Comparison of ENCODE assay signal across 16 mouse cellular contexts in genomic region chr11:5067063-5067462, GRCm38 (mm10). TPM values are rescaled to one million over a fixed set of nuclear protein-coding genes. Genes with fewer than 3 reads are reported as not detected.
"Had no signal": no experiment of that assay in that cellular context is flagged by ENCODE, and none has a peak within 500 bp of the region (broad histone marks: within the 10 kb centered on the region; RNA-seq: fewer than 3 reads in every experiment).

No protein-coding gene starts in this region.

- H3K4me2 ChIP-seq: liver, embryonic 11.5 days; liver, embryonic 15.5 days; midbrain, embryonic 13.5 days had no signal

- H3K9me3 ChIP-seq: liver, embryonic 15.5 days; midbrain, embryonic 13.5 days had no signal

- H3K4me3 ChIP-seq: liver, embryonic 15.5 days; midbrain, embryonic 13.5 days had no signal

- ATAC-seq: intestine, embryonic 16.5 days; midbrain, embryonic 13.5 days had no signal

- H3K9ac ChIP-seq: liver, embryonic 15.5 days; midbrain, embryonic 13.5 days had no signal

- DNase-seq: kidney, adult 18-20 months; kidney, adult 9 months; kidney, postnatal 14 days; kidney, postnatal 4 days; lung, adult 2 months; lung, postnatal 14 days; lung, postnatal 4 days; right cerebral cortex, postnatal 14 days; right cerebral cortex, postnatal 4 days; thymus, postnatal 25 days had no signal

- H3K27ac ChIP-seq: liver, embryonic 15.5 days; midbrain, embryonic 13.5 days; stomach, postnatal 0 days had no signal

RNA-seq across cellular contexts. Expression of gene Rasl10a, which starts 9.1 kb away (rescaled TPM):
- total RNA-seq: megakaryocyte, adult 5-6 weeks had no signal
